Mouse (Mus musculus) cortical plate, adult 2 months (tissue): ENCODE results near the gene Sec63.

Experiments
- CTCF ChIP-seq: fragments of 200-500 bp; IDR thresholded peaks from 2 replicates; pipeline ENCODE4 v1.5.1; 2011; ENCODE audit warnings: mild to moderate bottlenecking, control low read depth, low read length; ENCODE audit not compliant: insufficient read depth; ENCODE audit errors: extremely low read depth
- POLR2A ChIP-seq: fragments of 200-500 bp; IDR thresholded peaks from 2 replicates; pipeline ENCODE4 v1.6.1; 2011; ENCODE audit warnings: mild to moderate bottlenecking, low read length, control low read depth; ENCODE audit not compliant: insufficient read depth; ENCODE audit errors: extremely low read depth

DNA sequence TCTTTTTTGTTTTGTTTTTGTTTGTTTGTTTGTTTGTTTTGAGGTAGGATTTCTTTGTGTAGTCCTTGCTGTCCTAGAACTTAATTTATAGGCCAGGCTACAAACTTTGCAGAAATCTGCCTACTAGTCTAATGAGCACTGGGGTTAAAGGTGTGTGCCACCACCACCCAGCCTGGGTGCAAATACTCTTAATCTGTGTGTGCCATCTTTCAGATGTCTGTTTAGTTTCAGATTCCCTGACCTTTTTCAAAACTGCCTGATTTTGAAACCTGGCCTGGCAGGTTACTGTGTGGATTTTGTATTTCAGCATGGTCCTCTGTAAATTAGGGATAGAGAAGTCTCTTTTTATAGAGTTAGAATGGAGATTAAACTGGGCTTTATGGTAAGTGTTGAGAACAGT lies 4.0 kb downstream of the Sec63 start:
- no peak for TF ChIP-seq CTCF
- no peak for TF ChIP-seq POLR2A
